Mouse (Mus musculus) spleen, adult 2 months (tissue): ENCODE measurements at regions not wholly inside any gene's neighbourhood (a gene's known extent, or its start where the extent isn't known, plus 50 kb on each side); places are given as distances from the start of the nearest gene placed in this dataset.

Experiments used
- CTCF ChIP-seq: fragments of 200-500 bp; IDR thresholded peaks from 2 replicates; pipeline ENCODE4 v1.5.1; 2011; ENCODE audit warnings: mild to moderate bottlenecking, inconsistent platforms; ENCODE audit not compliant: insufficient read depth, insufficient read length, insufficient replicate concordance; ENCODE audit errors: extremely low read depth
- POLR2A ChIP-seq: fragments of 200-500 bp; IDR thresholded peaks from 2 replicates; pipeline ENCODE4 v1.6.1; 2011; ENCODE audit warnings: low read depth, low read length, inconsistent platforms

- TF ChIP-seq CTCF = no peak
- no peak for TF ChIP-seq POLR2A
These were observed 243.3 kb upstream of the Mmadhc start for GRCm38 (mm10) chr2:50539741-50540441.
